Mouse (Mus musculus): Measurements from ENCODE around the gene Tshr.

GRCm38 (mm10) chr12:91401049-91401352 lies 16.6 kb downstream of the Tshr start:
- TF ChIP-seq GATA1 (IDR thresholded peaks at IDR 0.05; ENCODE audit: borderline replicate concordance, low read length): no peak
- no peak for TF ChIP-seq FLI1 (IDR thresholded peaks at IDR 0.05; ENCODE audit: low read length)
